Mouse (Mus musculus) olfactory bulb, adult 2 months (tissue): ENCODE data around the gene Nptx1.

ENCODE experiments used
- CTCF ChIP-seq: fragments of 200-500 bp; IDR thresholded peaks from 2 replicates; pipeline ENCODE4 v1.5.1; 2012; ENCODE audit warnings: low read depth, mild to moderate bottlenecking, low read length, moderate library complexity; ENCODE audit not compliant: insufficient read depth
- POLR2A ChIP-seq: fragments of 200-500 bp; IDR thresholded peaks from 2 replicates; pipeline ENCODE4 v1.6.1; 2012; ENCODE audit warnings: mild to moderate bottlenecking, low read depth, low read length, moderate library complexity; ENCODE audit not compliant: insufficient read depth

DNA sequence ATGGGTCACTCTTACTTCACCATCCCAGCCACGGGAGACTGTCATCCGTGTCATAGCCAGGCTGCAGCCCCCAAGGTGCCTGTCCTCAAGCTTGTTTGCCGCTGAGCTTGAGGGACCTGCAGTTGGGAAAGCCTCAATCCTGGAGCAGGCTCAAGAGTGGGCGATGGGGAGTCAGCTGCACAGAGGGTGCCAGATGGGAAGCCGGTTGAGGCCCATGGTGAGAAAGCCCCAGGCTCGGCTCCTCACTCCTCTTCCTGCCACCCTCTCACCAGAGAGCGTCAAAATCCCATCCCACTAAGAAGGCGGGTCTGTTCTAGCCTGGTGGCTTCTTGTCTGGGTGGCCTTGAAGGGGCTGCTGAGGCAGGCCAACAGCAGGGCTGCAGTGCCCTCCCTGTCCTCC, 39.8 kb downstream of the Nptx1 start:
- TF ChIP-seq POLR2A, result no peak
- TF ChIP-seq CTCF, result no peak
